Mouse (Mus musculus) kidney, postnatal 0 days (tissue): ENCODE results near the gene Dhps. TPM values are rescaled to one million over a fixed set of nuclear protein-coding genes. Genes with fewer than 3 reads are reported as not detected.

Source experiments
- ATAC-seq: fragments of 200-750 bp; cut with Nextera tagmentation; replicated peaks from 2 replicates; pipeline ENCODE4 v1.8.0; 2017; ENCODE audit warnings: low read depth, moderate number of reproducible peaks, moderate TSS enrichment, moderate library complexity; ENCODE audit not compliant: low FRiP score
- DNase-seq: peaks from one replicate; pipeline ENCODE4 v3.0.0-alpha.2; 2016; ENCODE audit warnings: low spot score
- H3K27ac ChIP-seq: fragments of 300-500 bp; sonication (generic); 2 replicates; pipeline ENCODE4 v1.5.1; 2014; ENCODE audit warnings: mild to moderate bottlenecking
- H3K27me3 ChIP-seq: fragments of 300-500 bp; sonication (generic); 2 replicates; pipeline ENCODE4 v1.6.1; 2014; ENCODE audit warnings: low read length, mixed read lengths; ENCODE audit not compliant: insufficient read depth
- H3K36me3 ChIP-seq: fragments of 300-500 bp; sonication (generic); 2 replicates; pipeline ENCODE4 v1.6.1; 2014; ENCODE audit warnings: low read length, mixed read lengths; ENCODE audit not compliant: insufficient read depth
- H3K4me1 ChIP-seq: fragments of 300-500 bp; sonication (generic); replicated peaks from 2 replicates; pipeline ENCODE4 v1.6.1; 2014; ENCODE audit warnings: antibody characterized with exemption, low read length, mixed read lengths; ENCODE audit not compliant: insufficient read depth
- H3K4me2 ChIP-seq: fragments of 300-500 bp; sonication (generic); 2 replicates; pipeline ENCODE4 v1.6.1; 2014; ENCODE audit warnings: mild to moderate bottlenecking, low read length, moderate library complexity, mixed read lengths
- H3K4me3 ChIP-seq: fragments of 300-500 bp; sonication (generic); replicated peaks from 2 replicates; pipeline ENCODE4 v1.5.1; 2014; ENCODE audit warnings: low read depth, low read length
- H3K9ac ChIP-seq: fragments of 300-500 bp; sonication (generic); 2 replicates; pipeline ENCODE4 v1.6.1; 2014; ENCODE audit warnings: low read depth, low read length
- H3K9me3 ChIP-seq: fragments of 300-500 bp; sonication (generic); replicated peaks from 2 replicates; pipeline ENCODE4 v1.6.1; 2016; ENCODE audit warnings: low read length, inconsistent platforms, mixed read lengths
- CTCF ChIP-seq: IDR thresholded peaks from 2 replicates; pipeline ENCODE4 v1.5.1; 2016; ENCODE audit warnings: antibody characterized with exemption, low read depth, mild to moderate bottlenecking, moderate library complexity
- WGBS: fragments of 180-500 bp; shearing (Covaris S2); extraction: QIAGEN DNeasy Blood & Tissue Kit; methylation state at CpG from one replicate; pipeline ENCODE4 v1.1.7; 2014; 5-methylcytosine and 5-hydroxymethylcytosine counted together
- polyA plus RNA-seq: library from polyadenylated mRNA; unstranded; fragments of >200 nt; fragmentation: Nextera tagmentation; extraction: Ambion mirVana; gene quantifications from 2 replicates; pipeline ENCODE4 v1.2.1, GENCODE M21; 2015

Dhps gene
- polyA plus RNA-seq, 1 experiment from 2014 or later: 55.7 TPM

GRCm38 (mm10) chr8:85084633-85085032, 13.1 kb downstream of the Dhps start:
- TF ChIP-seq CTCF: no peak
- H3K9me3 ChIP-seq: no peaks in the 10 kb centered on the region
- ATAC-seq: no peak
- H3K4me1 ChIP-seq: no peaks in the 10 kb centered on the region; the same call in 1 of the 2 replicates
- H3K27me3 ChIP-seq: no peaks in the 10 kb centered on the region
- DNase-seq: no peak
- H3K9ac ChIP-seq: no peak overlapping the region
- no peak overlapping the region for H3K4me2 ChIP-seq
- H3K27ac ChIP-seq: no peak overlapping the region
- WGBS: 89% methylated on average over 8 of the region's 8 CpGs
- H3K36me3 ChIP-seq: peaks cover 25% of the 10 kb centered on the region
- H3K4me3 ChIP-seq: no peak overlapping the region

- H3K27ac ChIP-seq: no peak overlapping the region
- H3K9ac ChIP-seq: no peak overlapping the region
- no peak overlapping the region for H3K4me3 ChIP-seq
- no peaks in the 10 kb centered on the region for H3K9me3 ChIP-seq
- peaks cover 25% of the 10 kb centered on the region for H3K36me3 ChIP-seq
- 84% methylated on average over 3 of the region's 3 CpGs for WGBS
- no peak overlapping the region for H3K4me2 ChIP-seq
- peak; percentile 45 for TF ChIP-seq CTCF
- ATAC-seq: no peak
- H3K4me1 ChIP-seq: no peaks in the 10 kb centered on the region; the same call in 1 of the 2 replicates
- peak; percentile 15 for DNase-seq
- H3K27me3 ChIP-seq: no peaks in the 10 kb centered on the region
Measured at GRCm38 (mm10) chr8:85086238-85086637, 14.7 kb downstream of the Dhps start.

- no peak overlapping the region for H3K27ac ChIP-seq
- DNase-seq (no peak), ATAC-seq (no peak)
- H3K4me2 ChIP-seq: no peak overlapping the region
- TF ChIP-seq CTCF: no peak
- H3K36me3 ChIP-seq: peaks cover 34% of the 10 kb centered on the region
- WGBS: 90% methylated on average over 2 of the region's 2 CpGs
- no peaks in the 10 kb centered on the region; the same call in 1 of the 2 replicates for H3K4me1 ChIP-seq
- H3K27me3 ChIP-seq: no peaks in the 10 kb centered on the region
- H3K9ac ChIP-seq: no peak overlapping the region
- H3K9me3 ChIP-seq: no peaks in the 10 kb centered on the region
- no peak overlapping the region for H3K4me3 ChIP-seq
Measured at GRCm38 (mm10) chr8:85088771-85089170, 17.2 kb downstream of the Dhps start.

- Histone ChIP-seq H3K9me3 (no peaks in the 10 kb centered on the region), H3K4me2 (no peak overlapping the region), H3K4me3 (no peak overlapping the region), H3K4me1 (no peaks in the 10 kb centered on the region), H3K9ac (no peak overlapping the region), H3K27ac (no peak overlapping the region), H3K36me3 (peaks cover 43% of the 10 kb centered on the region; the same call in 1 of the 2 replicates), H3K27me3 (no peaks in the 10 kb centered on the region)
- ATAC-seq (no peak), DNase-seq (no peak)
- 89% methylated on average over 11 of the region's 11 CpGs for WGBS
- no peak for TF ChIP-seq CTCF
Measured at GRCm38 (mm10) chr8:85090856-85091255, 19.3 kb downstream of the Dhps start.

GRCm38 (mm10) chr8:85091526-85092090, 20.1 kb downstream of the Dhps start:
- Histone ChIP-seq H3K4me1 (no peaks in the 10 kb centered on the region), H3K4me3 (no peak overlapping the region), H3K27ac (no peak overlapping the region), H3K36me3 (peaks cover 47% of the 10 kb centered on the region), H3K4me2 (no peak overlapping the region), H3K9me3 (no peaks in the 10 kb centered on the region), H3K9ac (no peak overlapping the region), H3K27me3 (no peaks in the 10 kb centered on the region)
- 47% methylated on average over 21 of the region's 21 CpGs for WGBS
- DNase-seq: no peak
- no peak for ATAC-seq
- no peak for TF ChIP-seq CTCF

- no peak overlapping the region for H3K9ac ChIP-seq
- H3K36me3 ChIP-seq: peaks cover 43% of the 10 kb centered on the region
- no peak for ATAC-seq
- no peaks in the 10 kb centered on the region for H3K27me3 ChIP-seq
- TF ChIP-seq CTCF: no peak
- no peak for DNase-seq
- H3K27ac ChIP-seq: no peak overlapping the region
- no peaks in the 10 kb centered on the region for H3K9me3 ChIP-seq
- H3K4me1 ChIP-seq: no peaks in the 10 kb centered on the region
- 92% methylated on average over 13 of the region's 13 CpGs for WGBS
- H3K4me2 ChIP-seq: no peak overlapping the region
- H3K4me3 ChIP-seq: no peak overlapping the region
Measured at GRCm38 (mm10) chr8:85095051-85095450, 23.5 kb downstream of the Dhps start.

- no peak overlapping the region for H3K9ac ChIP-seq
- no peaks in the 10 kb centered on the region for H3K27me3 ChIP-seq
- H3K4me2 ChIP-seq: no peak overlapping the region
- TF ChIP-seq CTCF: no peak
- no peaks in the 10 kb centered on the region for H3K4me1 ChIP-seq
- no peak for DNase-seq
- WGBS: 89% methylated on average over 7 of the region's 7 CpGs
- no peak overlapping the region for H3K4me3 ChIP-seq
- peaks cover 43% of the 10 kb centered on the region for H3K36me3 ChIP-seq
- no peak overlapping the region for H3K27ac ChIP-seq
- no peaks in the 10 kb centered on the region for H3K9me3 ChIP-seq
- ATAC-seq: no peak
Measured at GRCm38 (mm10) chr8:85095566-85095965, 24.0 kb downstream of the Dhps start.
